Mouse (Mus musculus): ENCODE measurements around the gene Rdh5. TPM values are rescaled to one million over a fixed set of nuclear protein-coding genes. Genes with fewer than 3 reads are reported as not detected.

Rdh5 gene
- 12.1 and 12.3 TPM in 2 replicates for polyA plus RNA-seq (2012; rRNA removed)
- polyA plus RNA-seq (2014; fragmentation: Nextera tagmentation; extraction: Ambion mirVana), result 13.6 and 15.8 TPM in 2 replicates

- Histone ChIP-seq H3K4me2 (ENCODE audit: low read depth) (peak within 1 kb of the TSS; percentile 80), H3K27me3 (ENCODE audit: control insufficient read depth, insufficient read depth, low read length) (no peaks in the 10 kb centered on the region; the same call in 1 of the 2 replicates), H3K4me3 (ENCODE audit: insufficient read depth in 1 of 2, low read depth in 2 of 2, low read length in 2 of 2) (peak within 1 kb of the TSS; percentile 69 to 97), H3K4me1 (replicated peaks; ENCODE audit: control insufficient read depth in 2 of 2, insufficient read depth in 2 of 2, low read length in 1 of 2) (peaks cover 12 to 17% of the 10 kb centered on the region in 2 experiments), H3K36me3 (replicated peaks; ENCODE audit: control insufficient read depth, insufficient read depth, low read depth) (no peaks in the 10 kb centered on the region), H3K9ac (replicated peaks) (peak within 1 kb of the TSS; percentile 91), H3K27ac (peak within 1 kb of the TSS; percentile 69), H3K9me3 (ENCODE audit: control insufficient read depth, low read length) (no peaks in the 10 kb centered on the region)
- ATAC-seq (ENCODE audit: insufficient read depth), result no peak
- TF ChIP-seq EP300 (IDR thresholded peaks at IDR 0.05; ENCODE audit: low read depth) (no peak), CTCF (IDR thresholded peaks at IDR 0.05; ENCODE audit: low read depth) (no peak)
- WGBS (ENCODE audit: insufficient replicate concordance), result 14% methylated on average over 1 of the region's 1 CpGs
- DNase-seq (ENCODE audit: low read depth in 3 of 3, low spot score in 3 of 3), result no peak
Observed at GRCm38 (mm10) chr10:128922822-128923012, at the start of gene Rdh5. Rdh5 (minus strand) TSS chr10:128922888.

DNA sequence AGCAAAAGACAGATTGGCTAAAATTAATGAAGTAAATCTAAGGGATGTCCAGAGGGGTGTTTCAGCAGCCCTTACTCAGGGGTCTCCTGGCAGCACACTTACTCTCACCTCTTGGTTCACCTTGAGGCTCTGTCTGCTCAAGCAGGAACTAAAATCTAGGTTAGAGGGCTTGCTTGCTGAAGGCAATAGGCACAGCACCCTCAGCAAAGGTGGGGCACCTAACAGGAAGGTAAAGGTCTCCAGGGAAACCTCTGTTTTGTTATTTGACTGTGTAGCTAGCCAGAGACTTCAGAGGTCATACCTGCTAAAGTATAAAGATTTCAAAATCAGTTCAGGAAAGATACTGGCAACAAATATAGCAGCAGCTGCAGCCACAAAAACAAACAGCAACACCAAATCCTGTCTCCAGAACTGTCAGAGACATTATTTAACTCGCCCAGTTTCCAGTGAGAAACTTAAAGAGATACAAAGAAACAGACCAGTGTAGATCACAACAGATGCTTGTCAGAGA lies 48.1 kb upstream of the Rdh5 start:
- no peak for TF ChIP-seq EP300 (IDR thresholded peaks at IDR 0.05; ENCODE audit: low read depth)
- Histone ChIP-seq H3K27me3 (ENCODE audit: control insufficient read depth, insufficient read depth, low read length) (no peaks in the 10 kb centered on the region), H3K4me2 (ENCODE audit: low read depth) (no peak overlapping the region), H3K9ac (replicated peaks) (no peak overlapping the region), H3K36me3 (replicated peaks; ENCODE audit: control insufficient read depth, insufficient read depth, low read depth) (no peaks in the 10 kb centered on the region), H3K4me1 (replicated peaks; ENCODE audit: control insufficient read depth in 2 of 2, insufficient read depth in 2 of 2, low read length in 1 of 2) (no peaks in the 10 kb centered on the region; a peak in 1 of 4 replicates), H3K9me3 (ENCODE audit: control insufficient read depth, low read length) (no peaks in the 10 kb centered on the region), H3K27ac (no peak overlapping the region), H3K4me3 (ENCODE audit: insufficient read depth in 1 of 2, low read depth in 2 of 2, low read length in 2 of 2) (no peak overlapping the region)
- 30% methylated on average over 1 of the region's 1 CpGs for WGBS (ENCODE audit: insufficient replicate concordance)
- ATAC-seq (ENCODE audit: insufficient read depth), result no peak
- DNase-seq (ENCODE audit: low read depth in 3 of 3, low spot score in 3 of 3), result no peak

DNA sequence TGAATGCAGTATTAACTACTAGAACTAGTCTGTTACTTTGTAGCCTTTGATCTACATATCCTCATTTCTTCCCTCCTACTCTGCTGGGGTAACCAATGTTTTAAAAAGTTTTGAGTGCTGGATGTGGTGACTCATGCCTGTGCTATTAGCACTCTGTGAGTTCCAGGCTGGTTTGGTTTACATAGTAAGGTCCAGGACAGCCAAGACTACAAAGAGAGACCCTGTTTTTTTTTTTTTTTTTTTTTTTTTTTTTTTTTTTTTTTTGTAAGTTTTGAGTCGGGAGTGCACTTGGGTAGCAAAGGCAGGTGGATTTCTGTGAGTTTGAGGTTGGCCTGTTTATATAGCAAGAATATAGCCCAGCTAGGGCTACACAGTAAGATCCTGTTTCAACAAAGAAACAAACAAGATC lies 45.7 kb upstream of the Rdh5 start:
- H3K36me3 ChIP-seq (replicated peaks; ENCODE audit: control insufficient read depth, insufficient read depth, low read depth), result no peaks in the 10 kb centered on the region
- no peak for TF ChIP-seq EP300 (IDR thresholded peaks at IDR 0.05; ENCODE audit: low read depth)
- TF ChIP-seq CTCF (IDR thresholded peaks at IDR 0.05; ENCODE audit: low read depth), result no peak
- no peak overlapping the region for H3K4me2 ChIP-seq (ENCODE audit: low read depth)
- no peak overlapping the region for H3K27ac ChIP-seq
- no peak overlapping the region for H3K9ac ChIP-seq (replicated peaks)
- H3K9me3 ChIP-seq (ENCODE audit: control insufficient read depth, low read length), result no peaks in the 10 kb centered on the region
- peaks cover 0 to 4% of the 10 kb centered on the region in 2 experiments; a peak in 1 of 4 replicates for H3K4me1 ChIP-seq (replicated peaks; ENCODE audit: control insufficient read depth in 2 of 2, insufficient read depth in 2 of 2, low read length in 1 of 2)
- no peaks in the 10 kb centered on the region for H3K27me3 ChIP-seq (ENCODE audit: control insufficient read depth, insufficient read depth, low read length)
- DNase-seq (ENCODE audit: low read depth in 3 of 3, low spot score in 3 of 3) (no peak), ATAC-seq (ENCODE audit: insufficient read depth) (no peak)
- 21% methylated on average over 1 of the region's 1 CpGs for WGBS (ENCODE audit: insufficient replicate concordance)
- H3K4me3 ChIP-seq (ENCODE audit: insufficient read depth in 1 of 2, low read depth in 2 of 2, low read length in 2 of 2), result no peak overlapping the region

GRCm38 (mm10) chr10:128965871-128966270 lies 43.2 kb upstream of the Rdh5 start:
- no peak overlapping the region for H3K4me2 ChIP-seq (ENCODE audit: low read depth)
- H3K27me3 ChIP-seq (ENCODE audit: control insufficient read depth, insufficient read depth, low read length), result no peaks in the 10 kb centered on the region
- 52% methylated on average over 6 of the region's 6 CpGs for whole genome bisulfite sequencing (ENCODE audit: insufficient replicate concordance)
- ATAC-seq (ENCODE audit: insufficient read depth) (no peak), DNase-seq (ENCODE audit: low read depth in 3 of 3, low spot score in 3 of 3) (no peak)
- no peak overlapping the region for H3K9ac ChIP-seq (replicated peaks)
- peaks cover 0 to 4% of the 10 kb centered on the region in 2 experiments; a peak in 1 of 4 replicates for H3K4me1 ChIP-seq (replicated peaks; ENCODE audit: control insufficient read depth in 2 of 2, insufficient read depth in 2 of 2, low read length in 1 of 2)
- TF ChIP-seq CTCF (IDR thresholded peaks at IDR 0.05; ENCODE audit: low read depth) (no peak), EP300 (IDR thresholded peaks at IDR 0.05; ENCODE audit: low read depth) (no peak)
- no peak overlapping the region for H3K27ac ChIP-seq
- H3K9me3 ChIP-seq (ENCODE audit: control insufficient read depth, low read length), result no peaks in the 10 kb centered on the region
- no peak overlapping the region for H3K4me3 ChIP-seq (ENCODE audit: insufficient read depth in 1 of 2, low read depth in 2 of 2, low read length in 2 of 2)
- no peaks in the 10 kb centered on the region for H3K36me3 ChIP-seq (replicated peaks; ENCODE audit: control insufficient read depth, insufficient read depth, low read depth)

GRCm38 (mm10) chr10:128964961-128965360 lies 42.3 kb upstream of the Rdh5 start:
- no peaks in the 10 kb centered on the region for H3K9me3 ChIP-seq (ENCODE audit: control insufficient read depth, low read length)
- 36% methylated on average over 2 of the region's 2 CpGs for WGBS (ENCODE audit: insufficient replicate concordance)
- no peak overlapping the region for H3K9ac ChIP-seq (replicated peaks)
- H3K36me3 ChIP-seq (replicated peaks; ENCODE audit: control insufficient read depth, insufficient read depth, low read depth), result no peaks in the 10 kb centered on the region
- no peak overlapping the region for H3K4me2 ChIP-seq (ENCODE audit: low read depth)
- peak; percentile 77 for ATAC-seq (ENCODE audit: insufficient read depth)
- no peak for TF ChIP-seq EP300 (IDR thresholded peaks at IDR 0.05; ENCODE audit: low read depth)
- TF ChIP-seq CTCF (IDR thresholded peaks at IDR 0.05; ENCODE audit: low read depth), result no peak
- no peaks in the 10 kb centered on the region for H3K27me3 ChIP-seq (ENCODE audit: control insufficient read depth, insufficient read depth, low read length)
- H3K4me1 ChIP-seq (replicated peaks; ENCODE audit: control insufficient read depth in 2 of 2, insufficient read depth in 2 of 2, low read length in 1 of 2), result peaks cover 0 to 6% of the 10 kb centered on the region in 2 experiments; a peak in 1 of 4 replicates
- no peak overlapping the region for H3K4me3 ChIP-seq (ENCODE audit: insufficient read depth in 1 of 2, low read depth in 2 of 2, low read length in 2 of 2)
- no peak overlapping the region for H3K27ac ChIP-seq
- peak in 2 of 3 experiments; percentile 15 to 20 for DNase-seq (ENCODE audit: low read depth in 3 of 3, low spot score in 3 of 3)
